ENCODE assay signal across 28 mouse cellular contexts in the genomic region with DNA sequence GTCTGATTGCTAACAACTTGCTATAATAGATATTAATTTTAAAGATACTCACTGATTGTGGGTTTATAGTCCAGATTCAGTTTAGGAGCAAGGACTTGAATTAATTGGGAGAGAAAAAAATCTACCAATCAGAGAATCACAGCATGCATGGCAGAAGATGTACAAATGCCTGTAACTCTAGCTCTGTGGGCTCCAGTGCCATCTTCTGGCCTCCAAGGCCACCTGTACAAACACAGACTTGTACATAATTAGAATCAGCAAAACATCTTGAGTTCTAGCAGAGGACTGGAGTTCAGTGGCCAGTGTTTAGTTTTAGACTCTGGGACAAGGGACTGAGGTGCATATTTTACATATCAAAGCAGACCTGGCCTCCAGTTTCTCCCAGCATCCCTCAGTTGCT. TPM values are rescaled to one million over a fixed set of nuclear protein-coding genes. Genes with fewer than 3 reads are reported as not detected.
DNase-seq lines count a peak whose midpoint lies in the region; ATAC-seq and TF ChIP-seq lines count a peak whose summit lies in the region.
"Had no signal": no experiment of that assay in that cellular context is flagged by ENCODE, and none has a peak within 500 bp of the region (broad histone marks: within the 10 kb centered on the region; RNA-seq: fewer than 3 reads in every experiment).

No protein-coding gene starts in this region.

- no peaks in the 10 kb centered on the region for H3K36me3 ChIP-seq in kidney, embryonic 14.5 days (ENCODE audit: control insufficient read depth, insufficient read depth, low read length)
- no peaks in the 10 kb centered on the region for H3K36me3 ChIP-seq in liver, postnatal 0 days (replicated peaks; ENCODE audit: insufficient read depth, low read length)
- no peaks in the 10 kb centered on the region for H3K36me3 ChIP-seq in liver, embryonic 12.5 days
- H3K36me3 ChIP-seq: embryonic facial prominence, embryonic 10.5 days; embryonic facial prominence, embryonic 12.5 days; forebrain, embryonic 15.5 days; G1E had no signal

- H3K9ac ChIP-seq in kidney, embryonic 14.5 days (ENCODE audit: low read depth, low read length): no peak overlapping the region
- no peak overlapping the region for H3K9ac ChIP-seq in liver, postnatal 0 days (replicated peaks)
- no peak overlapping the region for H3K9ac ChIP-seq in liver, embryonic 12.5 days
- H3K9ac ChIP-seq: embryonic facial prominence, embryonic 12.5 days; forebrain, embryonic 13.5 days; forebrain, embryonic 15.5 days had no signal

- no peak overlapping the region for H3K4me3 ChIP-seq in kidney, embryonic 14.5 days (ENCODE audit: low read length)
- H3K4me3 ChIP-seq in liver, postnatal 0 days (ENCODE audit: low read depth, low read length): no peak overlapping the region
- no peak overlapping the region for H3K4me3 ChIP-seq in liver, embryonic 12.5 days
- H3K4me3 ChIP-seq: embryonic facial prominence, embryonic 10.5 days; embryonic facial prominence, embryonic 12.5 days; forebrain, embryonic 13.5 days; forebrain, embryonic 15.5 days had no signal

- ATAC-seq in kidney, embryonic 14.5 days (ENCODE audit: low FRiP score, low TSS enrichment): no peak
- no peak for ATAC-seq in liver, postnatal 0 days
- ATAC-seq in liver, embryonic 12.5 days: no peak
- ATAC-seq: CD4-positive, CD25-positive, alpha-beta regulatory T cell, adult 4 months; forebrain, embryonic 13.5 days; forebrain, embryonic 15.5 days; Patski had no signal

- H3K27me3 ChIP-seq in kidney, embryonic 14.5 days (ENCODE audit: control insufficient read depth, insufficient read depth, low read length): no peaks in the 10 kb centered on the region
- no peaks in the 10 kb centered on the region for H3K27me3 ChIP-seq in liver, postnatal 0 days (ENCODE audit: insufficient read depth, low read length)
- H3K27me3 ChIP-seq in liver, embryonic 12.5 days (replicated peaks): no peaks in the 10 kb centered on the region
- H3K27me3 ChIP-seq: CH12.LX; embryonic facial prominence, embryonic 12.5 days; forebrain, embryonic 13.5 days; forebrain, embryonic 15.5 days; Patski had no signal

- no peak for TF ChIP-seq EP300 in liver, postnatal 0 days (IDR thresholded peaks at IDR 0.05; ENCODE audit: low read depth)

- H3K4me2 ChIP-seq in kidney, embryonic 14.5 days (replicated peaks; ENCODE audit: low read depth, low read length): no peak overlapping the region
- H3K4me2 ChIP-seq in liver, postnatal 0 days (ENCODE audit: low read depth, low read length): no peak overlapping the region
- no peak overlapping the region for H3K4me2 ChIP-seq in liver, embryonic 12.5 days
- H3K4me2 ChIP-seq: embryonic facial prominence, embryonic 12.5 days; forebrain, embryonic 13.5 days; forebrain, embryonic 15.5 days had no signal

- H3K27ac ChIP-seq in kidney, embryonic 14.5 days (ENCODE audit: low read depth, low read length): no peak overlapping the region
- no peak overlapping the region for H3K27ac ChIP-seq in liver, postnatal 0 days (ENCODE audit: low read depth)
- H3K27ac ChIP-seq in liver, embryonic 12.5 days: no peak overlapping the region
- H3K27ac ChIP-seq: embryonic facial prominence, embryonic 10.5 days; embryonic facial prominence, embryonic 12.5 days; forebrain, embryonic 13.5 days; forebrain, embryonic 15.5 days had no signal

- TF ChIP-seq CTCF in liver, postnatal 0 days (IDR thresholded peaks at IDR 0.05; ENCODE audit: low read depth): peak; percentile 47

- peaks cover 10% of the 10 kb centered on the region; the same call in 1 of the 2 replicates for H3K9me3 ChIP-seq in kidney, embryonic 14.5 days (ENCODE audit: control insufficient read depth, low read length)
- H3K9me3 ChIP-seq in liver, postnatal 0 days (ENCODE audit: low read length): peaks cover 7% of the 10 kb centered on the region; the same call in 1 of the 2 replicates
- H3K9me3 ChIP-seq in liver, embryonic 12.5 days (replicated peaks): peaks cover 9% of the 10 kb centered on the region

- peak; percentile 6 for DNase-seq in kidney, adult 18-20 months
- DNase-seq in kidney, adult 8-10 months: peak; percentile 3 to 20
- DNase-seq in kidney, adult 11 months: no peak
- peak; percentile 4 to 34 for DNase-seq in kidney, postnatal 36 days
- DNase-seq in kidney, postnatal 10 days: no peak
- no peak for DNase-seq in liver, postnatal 0 days
- DNase-seq: adrenal gland, adult 8-10 months; adrenal gland, postnatal 14 days; adrenal gland, postnatal 36 days; B cell, adult 2 months; cerebellum, adult 11-12 months; cerebellum, adult 2 months; cerebellum, adult 9-10 months; cerebellum, postnatal 10 days; cerebellum, postnatal 25 days had no signal

- no peaks in the 10 kb centered on the region for H3K4me1 ChIP-seq in kidney, embryonic 14.5 days (ENCODE audit: control insufficient read depth, insufficient read depth, low read length)
- no peaks in the 10 kb centered on the region for H3K4me1 ChIP-seq in liver, postnatal 0 days (ENCODE audit: insufficient read depth)
- H3K4me1 ChIP-seq in liver, embryonic 12.5 days: no peaks in the 10 kb centered on the region
- H3K4me1 ChIP-seq: embryonic facial prominence, embryonic 10.5 days; embryonic facial prominence, embryonic 12.5 days; forebrain, embryonic 13.5 days; forebrain, embryonic 15.5 days had no signal

RNA-seq across cellular contexts. Expression of gene Cyp3a25, which starts 42.3 kb away (rescaled TPM):
- polyA plus RNA-seq in kidney, embryonic 14.5 days (2014; fragmentation: Nextera tagmentation; extraction: Ambion mirVana): not detected in 2 replicates
- polyA plus RNA-seq in liver, postnatal 0 days (2015; fragmentation: Nextera tagmentation; extraction: Ambion mirVana): 281 and 351 TPM in 2 replicates
- not detected in 2 replicates for polyA plus RNA-seq in liver, embryonic 12.5 days (2016; fragmentation: Nextera tagmentation; extraction: Ambion mirVana)
- polyA plus RNA-seq: CD4-positive, CD25-positive, alpha-beta regulatory T cell, adult 4 months; cerebellum, adult 2 months; cortical plate, adult 2 months; embryonic facial prominence, embryonic 10.5 days; embryonic facial prominence, embryonic 12.5 days; embryonic facial prominence, embryonic 14.5 days; forebrain, embryonic 11.5 days; forebrain, embryonic 13.5 days; forebrain, embryonic 15.5 days; G1E; Patski had no signal

Comparison
In these comparisons a context has a peak if more than half of its experiments do, and no peak if none do; other contexts are left out.
1. DNase-seq: peak in kidney, adult 18-20 months (single experiment), kidney, adult 8-10 months (2 of 2) and kidney, postnatal 36 days (2 of 2); none in kidney, adult 11 months (single experiment), kidney, postnatal 10 days (single experiment) and liver, postnatal 0 days (single experiment).
2. RNA of gene Cyp3a25, which starts 42.3 kb away (polyA plus RNA-seq): 281 to 351 TPM in liver, postnatal 0 days; not detected in kidney, embryonic 14.5 days and not detected in liver, embryonic 12.5 days; every median in the first group is over 100 times any median in the second.